Mouse (Mus musculus) E14TG2a.4 (cell line): ENCODE measurements around the gene Lemd1.

Source experiments
- CTCF ChIP-seq: conservative IDR thresholded peaks from 2 replicates; pipeline ENCODE4 v1.5.1; 2014; ENCODE audit warnings: low read length
- NANOG ChIP-seq: IDR thresholded peaks from 2 replicates; pipeline ENCODE4 v1.6.1; 2014; ENCODE audit warnings: borderline replicate concordance, low read length, mixed read lengths

- TF ChIP-seq CTCF (no peak), NANOG (no peak)
Measured at GRCm38 (mm10) chr1:132157808-132158207, 33.4 kb upstream of the Lemd1 start.
